ENCODE assay signal across 7 mouse cellular contexts in the genomic region with DNA sequence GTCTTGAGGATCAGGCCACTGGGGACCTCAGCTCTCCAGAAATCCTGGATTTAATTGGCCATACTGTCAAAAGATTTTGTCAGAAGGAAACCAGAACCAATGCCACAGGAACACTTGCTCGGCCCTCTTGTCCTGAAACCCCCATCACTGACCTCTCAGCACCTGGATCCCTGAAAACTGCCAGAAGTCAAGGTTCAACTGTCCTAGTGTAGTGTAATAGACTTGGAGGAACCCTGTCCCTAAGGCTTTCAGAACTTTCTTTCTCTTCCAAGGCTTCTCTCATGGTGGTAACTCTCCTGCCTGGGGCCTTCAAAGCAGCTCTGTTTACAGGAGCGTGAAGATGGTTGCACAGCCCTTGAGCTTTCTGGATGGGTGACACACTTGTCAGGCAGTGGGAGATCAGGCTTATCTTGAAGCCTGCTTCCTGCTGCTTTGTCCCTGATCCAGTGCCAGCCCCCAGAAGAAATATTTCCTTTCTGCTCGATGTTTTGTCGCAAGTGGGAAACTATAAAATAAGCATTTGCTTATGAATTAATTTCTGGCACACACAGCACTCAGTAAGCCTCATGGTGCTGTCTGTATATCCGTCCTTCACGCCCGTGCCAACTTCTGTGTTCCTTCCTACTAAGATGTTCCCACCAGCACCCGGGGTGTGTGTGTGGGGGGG.
A peak's percentile ranks its signal among the peaks of the same experiment; 100 is the strongest.
DNase-seq lines count a peak whose midpoint lies in the region; ATAC-seq and TF ChIP-seq lines count a peak whose summit lies in the region.

No protein-coding gene starts in this region.

- H3K27ac ChIP-seq in left cerebral cortex, adult 2 months = peak overlapping the region; percentile 48
- peak overlapping the region; percentile 33; the same call in 1 of the 2 replicates for H3K27ac ChIP-seq in embryonic facial prominence, embryonic 13.5 days
- peak overlapping the region; percentile 69 for H3K27ac ChIP-seq in heart, embryonic 15.5 days
- H3K27ac ChIP-seq in midbrain, embryonic 16.5 days (ENCODE audit: low read length) = no peak overlapping the region

- H3K4me2 ChIP-seq in embryonic facial prominence, embryonic 13.5 days = no peak overlapping the region
- no peak overlapping the region for H3K4me2 ChIP-seq in heart, embryonic 15.5 days
- H3K4me2 ChIP-seq in midbrain, embryonic 16.5 days (ENCODE audit: low read length) = no peak overlapping the region

- WGBS in embryonic facial prominence, embryonic 13.5 days = 80% methylated on average over 8 of the region's 8 CpGs
- 45% methylated on average over 8 of the region's 8 CpGs for WGBS in heart, embryonic 15.5 days
- 67% methylated on average over 8 of the region's 8 CpGs for WGBS in midbrain, embryonic 16.5 days

- H3K4me1 ChIP-seq in embryonic facial prominence, embryonic 13.5 days = peaks cover 16% of the 10 kb centered on the region
- H3K4me1 ChIP-seq in heart, embryonic 15.5 days (replicated peaks) = peaks cover 35% of the 10 kb centered on the region
- H3K4me1 ChIP-seq in midbrain, embryonic 16.5 days (ENCODE audit: control insufficient read depth, insufficient read depth, low read length) = peaks cover 5% of the 10 kb centered on the region; the same call in 1 of the 2 replicates

- intact Hi-C loops in left cerebral cortex, adult 2 months (cut with DNase I) = no loop called here

- no peaks in the 10 kb centered on the region for H3K36me3 ChIP-seq in embryonic facial prominence, embryonic 13.5 days
- H3K36me3 ChIP-seq in heart, embryonic 15.5 days = peaks cover 5% of the 10 kb centered on the region; the same call in 1 of the 2 replicates
- H3K36me3 ChIP-seq in midbrain, embryonic 16.5 days (ENCODE audit: control insufficient read depth, insufficient read depth, low read length) = no peaks in the 10 kb centered on the region

- no peaks in the 10 kb centered on the region for H3K27me3 ChIP-seq in embryonic facial prominence, embryonic 13.5 days
- no peaks in the 10 kb centered on the region for H3K27me3 ChIP-seq in heart, embryonic 15.5 days
- H3K27me3 ChIP-seq in midbrain, embryonic 16.5 days (ENCODE audit: control insufficient read depth, insufficient read depth, low read depth, low read length) = no peaks in the 10 kb centered on the region

- no peak for TF ChIP-seq CTCF in left cerebral cortex, adult 2 months (IDR thresholded peaks at IDR 0.05)

- H3K9me3 ChIP-seq in embryonic facial prominence, embryonic 13.5 days = no peaks in the 10 kb centered on the region
- H3K9me3 ChIP-seq in heart, embryonic 15.5 days (replicated peaks) = no peaks in the 10 kb centered on the region
- H3K9me3 ChIP-seq in midbrain, embryonic 16.5 days (replicated peaks; ENCODE audit: control insufficient read depth, low read length, poor library complexity, severe bottlenecking) = no peaks in the 10 kb centered on the region

- H3K9ac ChIP-seq in embryonic facial prominence, embryonic 13.5 days = no peak overlapping the region
- no peak overlapping the region for H3K9ac ChIP-seq in heart, embryonic 15.5 days
- no peak overlapping the region for H3K9ac ChIP-seq in midbrain, embryonic 16.5 days (ENCODE audit: low read depth, low read length)

- no peak for DNase-seq in left cerebral cortex, adult 2 months (ENCODE audit: extremely low spot score in 1 of 2, low spot score in 2 of 2)
- DNase-seq in left cerebral cortex, adult 11 months (ENCODE audit: low spot score) = no peak
- peak; percentile 58 for DNase-seq in lung, postnatal 36 days
- no peak for DNase-seq in embryo, embryonic 11 days

- ATAC-seq in embryonic facial prominence, embryonic 13.5 days (ENCODE audit: insufficient number of reproducible peaks, insufficient read depth, low FRiP score, low TSS enrichment, low read depth) = no peak
- no peak; the same call in 1 of the 2 replicates for ATAC-seq in heart, embryonic 15.5 days (replicated peaks; ENCODE audit: insufficient number of reproducible peaks, insufficient read depth, low FRiP score, low read depth)
- ATAC-seq in midbrain, embryonic 16.5 days = no peak

- no peak overlapping the region for H3K4me3 ChIP-seq in left cerebral cortex, adult 2 months
- H3K4me3 ChIP-seq in embryonic facial prominence, embryonic 13.5 days = no peak overlapping the region
- H3K4me3 ChIP-seq in heart, embryonic 15.5 days = no peak overlapping the region
- no peak overlapping the region for H3K4me3 ChIP-seq in midbrain, embryonic 16.5 days (ENCODE audit: low read depth, low read length)
